Mouse (Mus musculus) layer of hippocampus, adult 9-11 months (tissue): ENCODE data around the gene Usp22.
"Not testable (repeated sequence)": the region's sequence is repeated elsewhere in the genome, so short reads cannot be mapped to it uniquely, and the experiment has no call there.

Experiments
- DNase-seq: peaks from one replicate; pipeline ENCODE4 v3.0.0; 2022

The Usp22 gene

GRCm38 (mm10) chr11:61174821-61175658 lies at the start of gene Usp22:
TSS of gene Usp22 (minus strand) at chr11:61175055.
- peak; percentile 100 for DNase-seq

- no peak for DNase-seq
Observed at GRCm38 (mm10) chr11:61224234-61224744, 49.4 kb upstream of the Usp22 start.

GRCm38 (mm10) chr11:61222971-61223745 lies 48.3 kb upstream of the Usp22 start:
- DNase-seq: no peak

- DNase-seq: no peak
Observed at GRCm38 (mm10) chr11:61222007-61222406, 47.2 kb upstream of the Usp22 start.

GRCm38 (mm10) chr11:61220156-61220881 lies 45.5 kb upstream of the Usp22 start:
- DNase-seq: peak; percentile 31

- DNase-seq: no peak
Observed at GRCm38 (mm10) chr11:61215936-61216335, 41.1 kb upstream of the Usp22 start.

- DNase-seq: no peak
Observed at GRCm38 (mm10) chr11:61212102-61212501, 37.2 kb upstream of the Usp22 start.

- DNase-seq: no peak
Observed at GRCm38 (mm10) chr11:61208316-61208715, 33.5 kb upstream of the Usp22 start.

GRCm38 (mm10) chr11:61207487-61208246 lies 32.8 kb upstream of the Usp22 start, which contains the start of gene Aldh3a1:
TSS of gene Aldh3a1 (plus strand) at chr11:61207537.
- no peak for DNase-seq

GRCm38 (mm10) chr11:61206136-61206535 lies 31.3 kb upstream of the Usp22 start:
- no peak for DNase-seq

- peak; percentile 48 for DNase-seq
Observed at GRCm38 (mm10) chr11:61205167-61205950, 30.5 kb upstream of the Usp22 start.

GRCm38 (mm10) chr11:61202810-61203209 lies 28.0 kb upstream of the Usp22 start:
- no peak for DNase-seq

GRCm38 (mm10) chr11:61202186-61202585 lies 27.3 kb upstream of the Usp22 start:
- no peak for DNase-seq

- DNase-seq: no peak
Observed at GRCm38 (mm10) chr11:61199620-61200362, 24.9 kb upstream of the Usp22 start.

GRCm38 (mm10) chr11:61197935-61198334 lies 23.1 kb upstream of the Usp22 start:
- no peak for DNase-seq

- no peak for DNase-seq
Observed at GRCm38 (mm10) chr11:61196616-61197353, 21.9 kb upstream of the Usp22 start.

GRCm38 (mm10) chr11:61193392-61193791 lies 18.5 kb upstream of the Usp22 start:
- peak; percentile 67 for DNase-seq

GRCm38 (mm10) chr11:61192779-61193178 lies 17.9 kb upstream of the Usp22 start:
- DNase-seq: no peak

- DNase-seq: not testable (repeated sequence)
Observed at GRCm38 (mm10) chr11:61192123-61192522, 17.3 kb upstream of the Usp22 start.

GRCm38 (mm10) chr11:61190776-61191175 lies 15.9 kb upstream of the Usp22 start:
- DNase-seq: no peak
